Mouse (Mus musculus) c-Kit-positive CD71-negative TER-119-negative erythroid progenitor cells, embryonic 14.5 days (primary cell): ENCODE data around the gene Tas2r139.
"Not testable (repeated sequence)": the region's sequence is repeated elsewhere in the genome, so short reads cannot be mapped to it uniquely, and the experiment has no call there.

Source experiments
- DNase-seq: peaks from one replicate; pipeline ENCODE4 v3.0.0-alpha.2; 2013; ENCODE audit warnings: low read depth

Tas2r139 gene

GRCm38 (mm10) chr6:42140636-42141035 lies at the start of gene Tas2r139:
TSS of gene Tas2r139 (plus strand) at chr6:42140936.
- no peak for DNase-seq

- not testable (repeated sequence) for DNase-seq
These were observed 10.4 kb downstream of the Tas2r139 start for GRCm38 (mm10) chr6:42151115-42151514.

GRCm38 (mm10) chr6:42182462-42182861 lies 41.7 kb downstream of the Tas2r139 start:
- DNase-seq = no peak

GRCm38 (mm10) chr6:42186230-42186629 lies 45.5 kb downstream of the Tas2r139 start:
- no peak for DNase-seq
